Mouse (Mus musculus) midbrain, embryonic 16.5 days (tissue): ENCODE results near the gene Ttc30a2. TPM values are rescaled to one million over a fixed set of nuclear protein-coding genes. Genes with fewer than 3 reads are reported as not detected.
A peak's percentile ranks its signal among the peaks of the same experiment; 100 is the strongest.
"Not testable (repeated sequence)": the region's sequence is repeated elsewhere in the genome, so short reads cannot be mapped to it uniquely, and the experiment has no call there.

Experiments
- ATAC-seq: fragments of 200-750 bp; cut with Nextera tagmentation; 2 replicates; pipeline ENCODE4 v1.8.0; 2017; ENCODE audit warnings: moderate TSS enrichment
- H3K27ac ChIP-seq: fragments of 300-500 bp; sonication (generic); 2 replicates; pipeline ENCODE4 v1.5.1; 2014; ENCODE audit warnings: mild to moderate bottlenecking, low read length, mixed read lengths
- H3K27me3 ChIP-seq: fragments of 300-500 bp; sonication (generic); 2 replicates; pipeline ENCODE4 v1.6.1; 2014; ENCODE audit warnings: low read depth, low read length, mixed read lengths; ENCODE audit not compliant: control insufficient read depth, insufficient read depth
- H3K36me3 ChIP-seq: fragments of 300-500 bp; sonication (generic); 2 replicates; pipeline ENCODE4 v1.6.1; 2014; ENCODE audit warnings: mild to moderate bottlenecking, low read length, moderate library complexity, mixed read lengths; ENCODE audit not compliant: control insufficient read depth, insufficient read depth
- H3K4me1 ChIP-seq: fragments of 300-500 bp; sonication (generic); 2 replicates; pipeline ENCODE4 v1.6.1; 2014; ENCODE audit warnings: mild to moderate bottlenecking, low read length, mixed read lengths; ENCODE audit not compliant: control insufficient read depth, insufficient read depth
- H3K4me2 ChIP-seq: fragments of 300-500 bp; sonication (generic); 2 replicates; pipeline ENCODE4 v1.6.1; 2014; ENCODE audit warnings: mild to moderate bottlenecking, low read length, mixed read lengths
- H3K4me3 ChIP-seq: fragments of 300-500 bp; sonication (generic); 2 replicates; pipeline ENCODE4 v1.5.1; 2014; ENCODE audit warnings: low read depth, mild to moderate bottlenecking, low read length, moderate library complexity, mixed read lengths
- H3K9ac ChIP-seq: fragments of 300-500 bp; sonication (generic); 2 replicates; pipeline ENCODE4 v1.6.1; 2014; ENCODE audit warnings: low read depth, low read length, mixed read lengths
- H3K9me3 ChIP-seq: fragments of 300-500 bp; sonication (generic); replicated peaks from 2 replicates; pipeline ENCODE4 v1.6.1; 2014; ENCODE audit warnings: mild to moderate bottlenecking, low read length, mixed read lengths; ENCODE audit not compliant: control insufficient read depth, poor library complexity, severe bottlenecking
- WGBS: fragments of 180-500 bp; shearing (Covaris S2); extraction: QIAGEN DNeasy Blood & Tissue Kit; methylation state at CpG from one replicate; pipeline ENCODE4 v1.1.7; 2014; 5-methylcytosine and 5-hydroxymethylcytosine counted together
- polyA plus RNA-seq: library from polyadenylated mRNA; unstranded; fragments of >200 nt; fragmentation: Nextera tagmentation; extraction: Ambion mirVana; gene quantifications from 2 replicates; pipeline ENCODE4 v1.2.1, GENCODE M21; 2015

Gene Ttc30a2
- polyA plus RNA-seq: 0.78 and 1.2 TPM in 2 replicates

DNA sequence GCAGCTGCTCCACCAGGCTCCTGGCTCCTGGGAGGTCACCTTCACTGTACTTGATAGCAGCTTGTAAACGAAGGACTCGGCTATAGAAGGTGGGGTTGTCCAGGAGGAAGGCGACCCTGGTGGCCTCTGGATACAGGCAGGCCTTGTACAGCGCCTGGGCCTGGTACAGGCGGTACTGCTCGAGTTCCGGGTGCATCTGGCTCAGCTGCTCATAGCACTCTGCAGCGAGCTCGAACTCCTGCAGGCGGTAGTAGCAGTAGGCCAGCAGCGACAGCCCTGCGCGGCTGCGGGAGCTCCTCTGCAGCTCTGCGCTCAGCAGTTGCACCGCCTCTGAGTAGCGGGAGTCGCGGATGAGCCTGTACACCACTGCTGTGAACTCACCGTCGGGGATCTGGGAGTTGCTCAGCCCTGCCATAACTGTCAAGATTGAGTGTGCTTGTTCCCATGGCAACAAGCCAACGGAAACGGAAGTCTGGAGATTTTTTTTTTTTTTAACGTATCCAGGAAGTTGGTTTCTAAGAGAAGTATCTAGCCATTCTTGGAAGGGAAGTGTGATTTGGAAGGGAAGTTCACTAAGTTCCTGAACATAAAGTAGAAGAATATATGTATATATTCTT lies at the start of gene Ttc30a2:
Gene Ttc30a2, minus strand, starts transcription at position 419 of the 617 bp plus-strand sequence.
- H3K4me1 ChIP-seq, H3K27ac ChIP-seq, H3K9ac ChIP-seq, H3K27me3 ChIP-seq, H3K36me3 ChIP-seq, H3K9me3 ChIP-seq, H3K4me3 ChIP-seq: not testable (repeated sequence)
- 0 out of 2 replicates have a peak, but pooled peaks have one; percentile 31 for ATAC-seq
- WGBS: 23% methylated on average over 19 of the region's 24 CpGs
- 0 out of 2 replicates have a peak within 1 kb of the TSS, but pooled peaks have one; percentile 9 for H3K4me2 ChIP-seq

DNA sequence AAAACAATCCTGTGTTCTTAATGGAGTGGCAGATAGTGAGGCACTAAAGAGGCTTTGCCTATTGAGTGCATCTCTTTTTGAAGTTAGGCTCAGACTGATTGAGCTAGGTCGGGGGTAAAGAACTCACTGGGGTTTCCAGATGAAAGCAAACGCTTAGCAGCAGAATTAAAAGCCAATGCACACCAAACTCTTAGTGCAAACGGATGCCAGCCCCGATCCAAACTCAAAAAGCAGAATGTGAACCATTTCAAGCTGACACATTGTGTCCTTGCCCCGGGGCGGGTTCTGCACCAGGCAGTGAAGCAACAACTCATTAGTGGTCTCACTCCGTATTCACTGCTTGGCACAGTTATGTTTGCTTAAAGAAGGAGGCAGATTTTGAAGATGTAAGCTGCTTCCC lies 38.9 kb upstream of the Ttc30a2 start:
- ATAC-seq: peak; percentile 73
- peak overlapping the region; percentile 12; the same call in 1 of the 2 replicates for H3K4me2 ChIP-seq
- peak overlapping the region; percentile 10 for H3K27ac ChIP-seq

GRCm38 (mm10) chr2:76016136-76016535 lies 38.2 kb upstream of the Ttc30a2 start:
- 67% methylated on average over 8 of the region's 8 CpGs for WGBS
- no peaks in the 10 kb centered on the region for H3K36me3 ChIP-seq
- H3K4me1 ChIP-seq: peaks cover 13% of the 10 kb centered on the region
- no peak overlapping the region for H3K4me2 ChIP-seq
- no peaks in the 10 kb centered on the region for H3K9me3 ChIP-seq
- H3K9ac ChIP-seq: no peak overlapping the region
- no peaks in the 10 kb centered on the region for H3K27me3 ChIP-seq
- ATAC-seq: no peak
- H3K4me3 ChIP-seq: no peak overlapping the region
- no peak overlapping the region for H3K27ac ChIP-seq

More for the DNA sequence above, 38.9 kb upstream of the Ttc30a2 start:
- WGBS: 2% methylated on average over 7 of the region's 7 CpGs
- Histone ChIP-seq H3K4me3 (no peak overlapping the region), H3K36me3 (no peaks in the 10 kb centered on the region), H3K9ac (no peak overlapping the region), H3K9me3 (no peaks in the 10 kb centered on the region), H3K4me1 (peaks cover 13% of the 10 kb centered on the region), H3K27me3 (no peaks in the 10 kb centered on the region)

GRCm38 (mm10) chr2:76015460-76015859 lies 37.5 kb upstream of the Ttc30a2 start:
- 94% methylated on average over 7 of the region's 7 CpGs for WGBS
- Histone ChIP-seq H3K9ac (no peak overlapping the region), H3K27ac (no peak overlapping the region), H3K4me3 (no peak overlapping the region), H3K9me3 (no peaks in the 10 kb centered on the region), H3K27me3 (no peaks in the 10 kb centered on the region), H3K4me2 (no peak overlapping the region), H3K36me3 (no peaks in the 10 kb centered on the region), H3K4me1 (peaks cover 13% of the 10 kb centered on the region)
- ATAC-seq: no peak

GRCm38 (mm10) chr2:76014659-76015058 lies 36.7 kb upstream of the Ttc30a2 start:
- H3K27ac ChIP-seq: no peak overlapping the region
- H3K36me3 ChIP-seq: no peaks in the 10 kb centered on the region
- no peak overlapping the region for H3K9ac ChIP-seq
- no peaks in the 10 kb centered on the region for H3K9me3 ChIP-seq
- ATAC-seq: no peak
- H3K27me3 ChIP-seq: no peaks in the 10 kb centered on the region
- H3K4me3 ChIP-seq: no peak overlapping the region
- 96% methylated on average over 3 of the region's 3 CpGs for WGBS
- H3K4me1 ChIP-seq: peaks cover 13% of the 10 kb centered on the region
- no peak overlapping the region for H3K4me2 ChIP-seq

DNA sequence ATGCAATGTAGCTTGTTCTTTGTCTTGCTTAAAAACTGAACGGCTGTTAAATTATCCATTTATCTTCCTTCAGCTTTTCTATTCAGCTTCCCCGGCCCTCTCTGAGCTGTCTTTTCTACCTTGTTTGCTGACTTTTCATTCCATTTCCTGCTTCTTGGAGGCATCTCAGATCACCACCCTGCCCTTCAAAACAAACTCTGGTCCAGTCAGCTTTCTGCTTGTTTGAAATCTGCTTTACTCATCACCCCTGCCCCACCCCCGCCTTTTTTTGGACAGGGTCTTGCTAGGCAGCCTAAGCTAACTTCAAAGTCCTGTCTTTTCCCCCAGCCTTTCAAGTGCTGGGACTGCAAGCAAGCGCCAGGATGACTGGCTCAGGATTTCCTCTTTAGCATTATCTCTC lies 28.2 kb upstream of the Ttc30a2 start:
- H3K9ac ChIP-seq: no peak overlapping the region
- no peaks in the 10 kb centered on the region for H3K27me3 ChIP-seq
- no peaks in the 10 kb centered on the region for H3K4me1 ChIP-seq
- H3K36me3 ChIP-seq: no peaks in the 10 kb centered on the region
- H3K27ac ChIP-seq: no peak overlapping the region
- ATAC-seq: no peak
- WGBS: 11% methylated on average over 4 of the region's 4 CpGs
- no peaks in the 10 kb centered on the region for H3K9me3 ChIP-seq
- no peak overlapping the region for H3K4me2 ChIP-seq
- H3K4me3 ChIP-seq: no peak overlapping the region

DNA sequence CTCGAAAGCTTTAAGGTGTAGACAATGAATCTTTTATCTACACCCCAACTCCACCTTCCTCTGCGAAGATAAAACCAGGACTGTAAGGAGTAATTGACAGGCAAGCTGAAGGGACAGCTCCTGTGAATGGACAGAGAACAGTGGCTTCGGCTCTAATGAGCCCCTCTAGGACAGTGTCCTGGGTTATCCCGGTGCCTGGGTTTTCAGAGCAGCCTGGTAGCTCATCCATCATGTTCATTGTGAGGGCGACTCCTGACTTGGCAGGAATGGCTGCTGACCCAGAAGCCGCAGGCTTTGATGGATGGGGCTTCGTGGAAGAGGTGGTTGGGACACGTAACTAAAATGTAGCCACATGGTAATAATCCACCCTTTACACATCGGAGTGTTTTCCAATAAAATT lies 24.9 kb upstream of the Ttc30a2 start:
- Histone ChIP-seq H3K27me3 (no peaks in the 10 kb centered on the region), H3K27ac (no peak overlapping the region), H3K9ac (no peak overlapping the region), H3K4me3 (no peak overlapping the region), H3K9me3 (no peaks in the 10 kb centered on the region), H3K36me3 (no peaks in the 10 kb centered on the region), H3K4me1 (no peaks in the 10 kb centered on the region), H3K4me2 (no peak overlapping the region)
- WGBS: 79% methylated on average over 9 of the region's 9 CpGs
- no peak for ATAC-seq

GRCm38 (mm10) chr2:76001392-76001791 lies 23.4 kb upstream of the Ttc30a2 start:
- Histone ChIP-seq H3K27ac (no peak overlapping the region), H3K4me1 (no peaks in the 10 kb centered on the region), H3K4me3 (no peak overlapping the region), H3K4me2 (no peak overlapping the region), H3K9me3 (no peaks in the 10 kb centered on the region), H3K9ac (no peak overlapping the region), H3K27me3 (no peaks in the 10 kb centered on the region), H3K36me3 (no peaks in the 10 kb centered on the region)
- no peak for ATAC-seq
- WGBS: 40% methylated on average over 8 of the region's 8 CpGs

- Histone ChIP-seq H3K27me3 (no peaks in the 10 kb centered on the region), H3K9me3 (no peaks in the 10 kb centered on the region), H3K4me2 (no peak overlapping the region), H3K9ac (no peak overlapping the region), H3K27ac (no peak overlapping the region), H3K36me3 (no peaks in the 10 kb centered on the region), H3K4me3 (no peak overlapping the region), H3K4me1 (no peaks in the 10 kb centered on the region)
- ATAC-seq: no peak
- WGBS: 64% methylated on average over 12 of the region's 12 CpGs
Observed at GRCm38 (mm10) chr2:75999636-76000035, 21.7 kb upstream of the Ttc30a2 start.
